Mouse (Mus musculus) brain, embryonic 18.5 days (tissue): ENCODE results near the gene Vwa8.

ENCODE experiments used
- DNase-seq: peaks from one replicate; pipeline ENCODE4 v3.0.0-alpha.2; 2012; ENCODE audit warnings: low read depth, low spot score

The Vwa8 gene

DNA sequence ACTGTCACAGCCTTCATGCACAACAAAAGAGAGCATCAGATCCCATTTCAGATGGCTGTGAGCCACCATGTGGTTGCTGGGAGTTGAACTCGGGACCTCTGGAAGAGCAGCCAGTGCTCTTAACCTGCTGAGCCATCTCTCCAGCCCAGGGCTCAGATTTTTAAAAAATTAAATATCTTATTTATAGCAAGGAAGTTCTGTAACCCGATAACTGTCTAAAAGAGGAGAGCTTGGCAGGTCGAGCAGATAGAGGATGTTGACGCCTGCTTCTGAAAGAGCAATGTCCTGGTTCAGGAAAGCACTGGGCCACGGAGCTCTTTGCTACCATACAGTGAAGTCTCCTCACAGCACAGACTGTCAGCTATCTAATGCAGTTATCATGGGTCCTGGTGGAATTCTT is 237.2 kb downstream of the Vwa8 start:
- no peak for DNase-seq

DNA sequence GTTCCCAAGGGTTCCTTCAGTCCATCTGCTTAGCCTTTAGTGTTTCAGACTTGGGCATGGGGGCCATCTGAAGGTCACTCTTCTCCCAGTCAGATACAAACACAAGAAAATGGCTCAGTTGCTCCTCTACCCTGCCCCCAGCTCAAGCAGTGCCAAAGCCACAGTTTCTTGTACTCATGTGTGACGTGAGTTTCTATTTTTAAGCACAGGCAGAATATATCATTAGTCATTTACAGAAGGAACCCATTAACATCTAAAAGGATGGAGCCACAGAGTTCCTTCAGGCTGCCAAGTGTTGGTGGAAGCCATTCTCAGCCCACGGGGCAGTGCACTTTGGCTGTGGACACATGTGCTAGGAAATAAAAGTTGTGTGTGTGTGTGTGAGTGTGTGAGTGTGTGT is 240.6 kb downstream of the Vwa8 start:
- peak; percentile 24 for DNase-seq

DNA sequence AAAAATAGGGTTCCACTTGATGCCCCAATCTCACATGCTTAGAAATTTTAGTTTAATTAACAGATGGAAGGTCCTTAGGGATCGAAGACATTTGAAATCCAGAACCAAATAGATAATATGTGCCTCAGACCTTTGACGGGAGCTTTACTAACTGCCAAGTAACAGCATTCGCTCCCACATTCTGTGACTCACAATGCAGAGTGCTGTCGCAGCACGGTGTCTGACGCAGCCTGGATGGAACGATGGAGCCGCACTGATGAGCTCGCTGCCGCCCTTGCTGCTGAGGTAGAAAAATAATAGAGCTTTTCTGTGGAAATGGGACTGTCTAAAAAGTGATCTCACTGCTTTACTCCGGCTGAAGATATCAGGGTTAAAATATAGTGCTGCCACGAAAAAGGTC is 248.3 kb downstream of the Vwa8 start:
- DNase-seq = no peak

DNA sequence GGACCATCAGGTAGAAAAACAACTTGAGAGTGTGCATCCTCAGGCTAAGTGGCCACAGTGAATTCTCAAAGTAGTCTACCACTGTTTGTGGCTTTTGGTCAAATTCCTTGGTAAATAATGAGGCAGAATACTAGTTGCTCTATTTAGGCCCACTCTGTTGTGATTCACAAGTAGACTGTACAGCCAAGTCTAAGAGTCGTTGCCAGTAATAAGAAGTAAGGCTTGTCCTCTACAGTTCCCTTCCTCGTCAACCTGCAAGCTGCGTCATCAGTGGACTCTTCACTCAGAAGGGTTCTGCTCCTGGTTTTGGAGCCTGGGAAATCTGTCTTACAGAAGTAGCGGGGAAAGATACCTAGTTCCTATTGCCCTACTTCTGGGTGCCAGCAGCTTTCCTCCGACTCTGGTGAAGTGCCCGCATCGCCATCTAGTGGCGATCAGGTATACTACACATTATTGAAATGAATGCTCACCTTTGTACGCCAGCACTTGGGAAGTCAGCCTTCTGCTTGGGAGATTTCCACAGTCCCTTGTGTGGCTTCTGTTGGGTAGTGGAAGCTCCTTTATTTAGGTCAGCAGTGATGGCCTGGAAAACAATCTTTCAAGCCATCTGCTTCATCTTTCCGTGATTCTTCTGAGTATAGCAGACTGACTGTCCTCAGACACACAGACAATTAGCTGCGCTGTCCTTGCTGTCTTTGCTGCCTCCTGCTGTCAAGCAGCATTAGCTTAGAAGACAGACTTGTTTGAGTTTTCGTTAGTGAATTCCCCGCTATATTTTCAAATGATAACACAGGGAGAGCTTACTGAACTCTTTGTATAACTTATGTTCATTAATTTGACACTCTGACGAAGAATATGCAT is 258.0 kb downstream of the Vwa8 start:
- DNase-seq = peak; percentile 73

DNA sequence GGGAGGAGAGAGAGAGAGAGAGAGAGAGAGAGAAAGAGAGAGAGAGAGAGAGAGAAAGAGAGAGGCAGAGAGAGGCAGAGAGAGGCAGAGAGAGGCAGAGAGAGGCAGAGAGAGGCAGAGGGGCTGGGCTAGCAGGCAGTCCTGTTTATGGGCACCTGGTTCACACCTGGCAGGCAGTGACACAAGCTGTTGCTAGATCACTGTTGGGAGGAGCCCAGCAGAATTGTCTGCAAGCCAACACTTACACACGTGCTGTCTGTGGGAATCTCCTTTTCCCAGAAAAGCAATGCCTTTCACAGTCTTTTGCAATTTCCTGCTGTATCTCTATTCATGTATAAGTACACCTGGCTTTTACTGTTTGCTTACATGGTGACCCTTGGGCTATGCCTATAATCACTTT is 260.5 kb downstream of the Vwa8 start:
- no peak for DNase-seq

DNA sequence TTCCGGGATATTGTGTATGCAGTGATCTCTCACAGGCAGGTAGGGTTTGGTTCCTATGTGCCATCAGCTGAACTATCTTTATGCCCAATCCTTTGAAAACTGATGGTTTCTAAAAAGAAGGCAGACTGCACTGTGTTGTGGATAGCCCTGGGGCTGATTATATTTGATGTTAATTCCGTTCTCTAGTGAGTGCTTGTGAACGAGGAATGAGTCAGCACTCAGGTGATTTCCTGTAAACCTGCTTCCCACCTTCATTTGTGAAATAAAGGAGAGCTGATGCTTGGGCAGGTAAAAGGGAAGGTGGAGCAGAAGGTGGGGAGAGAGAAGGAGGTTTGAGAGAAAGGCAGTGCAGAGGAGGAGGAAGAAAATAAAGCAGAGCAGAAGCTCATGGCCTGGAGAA is 261.2 kb downstream of the Vwa8 start:
- DNase-seq = no peak

DNA sequence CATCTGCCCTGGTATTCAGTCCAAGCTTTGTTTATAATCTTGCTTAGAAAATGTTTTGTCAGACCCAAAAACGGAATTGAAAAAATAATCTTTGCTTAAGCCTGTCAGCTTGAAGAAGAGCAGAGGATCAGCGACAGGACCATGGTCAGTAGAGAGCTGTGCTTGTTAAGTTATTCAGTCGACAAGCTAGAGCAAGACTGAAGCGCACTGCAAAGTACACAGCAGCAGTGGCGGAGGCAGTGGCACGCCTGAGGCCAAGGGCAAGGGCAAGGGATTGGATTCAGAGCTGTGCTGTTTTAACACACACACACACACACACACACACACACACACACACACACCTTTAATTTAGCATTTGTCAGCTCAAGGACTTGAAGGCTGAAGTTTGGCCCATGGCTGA is 263.2 kb downstream of the Vwa8 start:
- no peak for DNase-seq

DNA sequence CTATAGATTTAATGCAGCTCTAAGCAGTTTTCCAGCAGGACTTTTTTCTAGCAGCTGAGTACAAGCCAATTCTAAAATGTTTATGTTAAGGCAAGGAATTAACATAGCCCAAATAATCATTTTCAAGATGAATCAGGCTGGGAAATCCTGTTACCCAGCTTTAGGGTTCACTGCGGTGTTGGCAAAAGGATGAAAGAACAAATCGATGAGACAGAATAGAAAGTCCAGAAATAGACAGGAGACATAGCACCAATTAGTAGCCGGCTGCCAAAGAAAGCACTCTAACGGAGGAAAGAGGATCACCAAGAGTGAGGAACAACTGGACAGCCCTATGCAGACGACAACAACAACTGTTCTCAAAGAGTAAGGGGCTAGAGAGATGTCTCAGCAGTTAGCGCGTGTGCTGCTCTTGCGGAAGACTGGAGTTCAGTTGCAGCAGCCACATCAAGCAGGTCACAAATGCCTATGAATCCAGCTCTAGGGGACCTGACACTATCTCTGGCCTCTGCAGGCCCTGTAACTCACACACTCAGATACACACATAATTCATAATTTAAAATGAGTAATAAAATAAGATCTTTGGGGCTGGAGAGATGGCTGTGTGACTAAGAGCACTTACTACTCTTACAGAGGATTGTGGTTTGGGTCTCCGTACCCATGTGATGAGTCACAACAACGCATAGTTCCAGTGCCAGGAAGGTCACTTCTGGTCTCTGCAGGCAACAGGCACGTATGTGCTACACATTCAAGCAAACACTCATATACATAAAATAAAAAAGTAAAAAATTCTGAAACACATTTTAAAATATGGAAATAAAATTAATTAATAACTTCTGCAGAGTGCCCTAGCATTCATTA is 265.9 kb downstream of the Vwa8 start:
- no peak for DNase-seq

DNA sequence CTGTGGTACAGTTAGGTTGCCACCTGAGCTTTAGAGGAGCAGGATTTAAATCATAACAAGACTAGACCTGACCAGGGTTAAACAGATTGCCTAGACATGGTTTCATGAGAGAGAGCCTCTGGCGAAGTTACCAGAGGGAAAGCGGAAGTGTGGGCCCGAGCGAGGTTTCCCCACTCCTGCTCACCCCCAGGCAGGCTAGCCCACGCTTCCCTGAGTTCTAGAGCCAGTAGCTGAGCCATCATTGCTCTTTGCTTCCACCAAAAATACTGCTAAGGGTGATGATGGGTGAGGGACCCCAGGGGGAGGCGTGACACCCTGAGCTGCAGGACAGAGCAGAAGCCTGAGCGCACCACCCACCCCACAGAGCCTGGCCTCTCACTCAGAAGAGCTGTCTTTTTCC is 269.6 kb downstream of the Vwa8 start:
- DNase-seq = no peak

DNA sequence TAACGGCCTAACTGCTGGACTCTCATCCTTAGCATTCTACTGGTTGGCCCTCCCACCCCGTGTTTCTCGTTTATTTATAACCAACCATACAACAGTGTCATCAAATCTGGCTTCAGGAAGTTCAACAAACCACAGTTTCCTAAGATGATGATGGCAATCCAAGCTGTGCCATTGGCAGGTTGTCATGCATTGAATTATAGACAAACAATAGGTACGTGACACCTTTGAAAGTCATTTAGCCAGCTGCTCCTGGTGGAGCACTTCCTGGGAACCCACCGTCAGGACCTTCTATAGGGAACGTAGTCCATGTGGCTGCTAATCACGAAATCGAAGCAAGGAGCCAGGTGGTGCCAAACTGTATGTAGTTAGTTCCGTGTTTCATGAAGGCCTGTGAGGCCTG is 270.5 kb downstream of the Vwa8 start:
- no peak for DNase-seq

DNA sequence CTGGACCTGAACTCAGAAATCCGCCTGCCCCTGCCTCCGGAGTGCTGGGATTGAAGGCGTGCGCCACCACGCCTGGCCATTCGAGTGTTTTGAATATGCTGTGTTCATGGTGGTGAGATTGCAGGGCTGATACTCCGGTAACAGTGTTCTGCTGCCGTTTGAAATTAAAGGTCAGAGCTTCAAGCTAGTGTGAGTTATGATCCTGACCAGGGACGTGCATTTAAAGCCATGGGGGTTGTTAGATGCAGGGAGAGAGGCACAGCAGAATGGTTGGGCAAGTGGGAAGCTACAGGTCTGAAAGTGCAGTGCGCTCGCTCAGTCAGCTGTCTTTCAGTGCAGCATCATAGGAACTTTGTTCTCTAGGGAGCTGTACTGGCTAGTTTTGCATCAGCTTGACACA is 271.8 kb downstream of the Vwa8 start:
- no peak for DNase-seq

DNA sequence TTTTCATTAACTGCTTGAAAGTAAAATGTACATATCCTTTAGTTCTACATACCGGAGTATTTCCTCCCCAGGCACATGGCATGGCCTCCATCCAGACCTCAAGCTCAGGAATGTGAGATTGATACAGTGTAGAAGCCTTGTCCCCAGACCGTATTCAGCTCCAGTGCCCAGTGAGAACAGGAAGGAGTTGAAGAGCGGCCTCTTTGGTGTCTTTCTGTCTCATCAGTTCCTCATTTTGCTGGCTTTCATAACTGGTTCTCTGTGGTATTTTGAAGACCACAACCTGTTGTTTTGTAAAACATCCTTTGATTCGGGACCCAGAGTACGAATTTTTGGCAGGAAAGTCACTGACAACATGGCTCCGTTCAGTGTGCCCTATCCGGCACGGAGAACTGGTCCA is 274.6 kb downstream of the Vwa8 start:
- no peak for DNase-seq

DNA sequence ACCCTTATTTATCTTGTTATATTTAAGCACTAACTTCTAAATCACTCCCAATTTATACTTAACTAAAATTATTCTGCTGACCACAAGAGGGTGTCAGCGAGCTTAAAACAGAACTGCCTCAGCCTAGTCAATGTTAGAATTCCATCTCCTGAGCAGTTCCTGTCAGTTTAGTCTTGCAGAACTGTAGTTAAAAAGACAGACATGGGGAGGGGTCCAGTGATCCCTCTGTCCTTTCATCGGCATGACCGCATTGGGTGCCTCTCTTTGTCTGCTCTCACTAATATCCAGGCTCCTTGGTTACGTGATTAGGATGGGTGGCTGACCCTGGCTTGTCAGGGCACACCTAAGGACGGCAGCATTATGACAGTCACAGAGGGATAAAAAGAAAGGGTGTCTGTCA is 275.8 kb downstream of the Vwa8 start:
- peak; percentile 24 for DNase-seq

DNA sequence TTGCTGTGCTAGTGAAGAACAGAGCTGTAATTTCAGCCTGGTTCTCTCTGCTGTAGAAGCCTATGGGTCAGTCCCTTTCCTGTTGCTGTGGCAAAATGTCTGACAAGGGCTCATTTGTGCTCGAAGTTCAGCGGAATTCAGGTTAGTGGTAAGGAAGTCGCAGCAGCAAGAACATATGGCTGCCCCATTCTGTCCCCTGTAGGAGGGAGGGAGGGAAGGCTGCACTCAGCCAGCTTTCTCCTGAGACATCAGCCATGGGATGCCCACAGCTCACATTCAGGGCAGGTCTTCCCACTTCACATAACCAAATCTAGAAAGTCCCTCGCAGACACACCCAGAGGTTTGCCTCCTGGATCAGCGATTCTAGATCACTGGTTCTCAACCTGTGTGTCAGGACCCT is 277.3 kb downstream of the Vwa8 start:
- no peak for DNase-seq

DNA sequence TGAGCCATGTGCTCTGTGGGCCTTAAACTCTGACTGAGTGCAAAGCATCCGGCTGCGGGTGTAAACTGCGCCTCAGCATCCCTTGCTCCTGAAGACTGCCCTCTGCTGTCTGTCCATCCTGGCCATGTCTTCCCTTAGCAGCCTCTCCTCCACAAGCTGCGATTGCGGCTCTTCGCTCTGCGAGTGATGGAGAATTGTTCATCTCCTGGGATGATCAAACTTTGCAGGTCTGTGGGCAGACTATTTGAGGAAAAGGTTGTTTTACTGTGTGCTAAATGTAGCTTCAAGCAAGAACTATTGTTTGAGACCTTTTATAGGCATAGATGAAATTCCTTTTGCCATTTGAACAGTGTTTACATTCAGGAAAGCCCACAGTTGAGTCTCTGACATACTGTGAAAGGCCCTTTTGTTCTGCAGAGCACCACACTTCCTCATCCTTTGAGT is 286.1 kb downstream of the Vwa8 start:
- no peak for DNase-seq

DNA sequence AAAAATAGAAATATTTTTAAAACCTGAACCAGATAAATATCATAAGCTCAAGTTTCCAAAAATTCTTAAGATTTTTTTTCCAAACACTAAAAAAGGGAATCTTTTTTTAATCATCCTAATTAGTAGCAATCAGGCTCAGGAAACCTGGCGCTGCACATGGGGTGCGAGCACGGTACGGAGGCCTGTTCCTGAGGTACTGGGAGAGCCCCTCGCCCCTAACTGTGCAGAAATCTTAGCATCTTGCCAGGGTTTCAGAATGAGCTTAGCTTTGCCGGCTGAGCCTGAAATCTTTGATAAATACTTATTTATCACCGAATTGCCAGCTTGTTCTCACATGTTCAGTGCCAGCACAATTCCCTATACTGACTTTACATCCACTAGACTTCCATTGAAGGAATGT is 286.6 kb downstream of the Vwa8 start:
- DNase-seq = no peak

DNA sequence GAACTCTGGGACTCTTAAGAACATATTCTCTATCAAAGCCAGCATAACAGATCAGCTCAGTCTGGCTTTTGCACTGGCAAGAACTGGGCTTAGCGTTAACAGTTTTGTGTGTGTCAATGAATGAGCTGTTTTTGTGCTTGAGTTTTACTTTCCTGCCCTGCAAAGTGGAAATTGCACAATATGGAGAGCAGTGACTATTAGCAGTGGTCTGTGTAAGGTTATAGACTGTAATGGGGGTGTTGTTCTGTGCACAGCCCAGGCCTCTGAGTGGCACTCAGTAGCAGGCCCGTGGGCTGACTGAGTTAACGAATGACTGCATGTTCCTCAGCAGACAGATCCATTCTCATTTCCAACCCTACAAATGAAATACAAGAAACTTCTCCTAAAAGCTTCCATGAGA is 287.7 kb downstream of the Vwa8 start:
- no peak for DNase-seq

DNA sequence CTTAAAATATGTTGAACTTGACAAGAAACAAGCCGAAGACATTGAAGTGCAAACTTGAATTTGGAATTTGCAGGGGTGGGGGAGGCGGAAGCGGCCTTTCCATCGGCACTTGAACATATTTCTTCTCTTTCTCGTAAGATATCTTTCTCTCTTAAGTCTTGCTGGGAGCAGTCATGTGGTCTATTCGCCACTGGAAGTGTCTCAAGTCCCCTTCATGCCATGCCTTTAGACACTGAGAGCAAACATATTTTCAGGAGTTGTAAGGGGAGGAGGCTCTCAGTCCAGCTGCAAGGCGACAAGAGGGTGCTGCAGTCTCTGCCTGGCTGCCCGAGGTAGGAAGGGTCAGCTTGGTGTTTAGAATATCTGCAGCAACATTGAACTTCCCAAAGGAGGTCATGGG is 288.2 kb downstream of the Vwa8 start:
- DNase-seq = no peak

DNA sequence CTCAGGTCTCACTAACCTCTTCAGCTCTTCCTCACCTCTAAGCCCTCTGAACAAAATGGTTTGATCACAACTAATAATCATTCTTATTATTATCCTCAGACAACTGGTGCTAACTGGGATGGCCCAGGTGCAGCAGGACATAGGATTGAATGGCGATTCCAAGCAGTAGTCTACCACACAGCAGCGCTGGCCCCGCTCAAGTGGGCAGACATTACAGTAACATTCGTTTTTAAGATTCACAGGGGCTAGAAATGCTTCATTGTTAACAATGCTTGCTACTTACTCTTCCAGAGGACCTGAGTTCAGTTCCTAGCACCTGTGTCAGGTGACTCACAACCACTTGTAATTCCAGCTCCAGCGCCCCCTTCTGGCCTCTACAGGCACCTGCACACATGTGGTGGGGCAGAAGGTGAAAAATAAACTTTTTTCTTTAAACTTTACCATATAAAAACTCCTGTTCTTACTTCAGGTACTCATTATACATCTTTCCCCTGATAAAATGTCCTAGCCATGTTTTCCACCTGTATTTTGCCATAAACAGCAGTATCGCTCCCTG is 290.3 kb downstream of the Vwa8 start:
- no peak for DNase-seq

DNA sequence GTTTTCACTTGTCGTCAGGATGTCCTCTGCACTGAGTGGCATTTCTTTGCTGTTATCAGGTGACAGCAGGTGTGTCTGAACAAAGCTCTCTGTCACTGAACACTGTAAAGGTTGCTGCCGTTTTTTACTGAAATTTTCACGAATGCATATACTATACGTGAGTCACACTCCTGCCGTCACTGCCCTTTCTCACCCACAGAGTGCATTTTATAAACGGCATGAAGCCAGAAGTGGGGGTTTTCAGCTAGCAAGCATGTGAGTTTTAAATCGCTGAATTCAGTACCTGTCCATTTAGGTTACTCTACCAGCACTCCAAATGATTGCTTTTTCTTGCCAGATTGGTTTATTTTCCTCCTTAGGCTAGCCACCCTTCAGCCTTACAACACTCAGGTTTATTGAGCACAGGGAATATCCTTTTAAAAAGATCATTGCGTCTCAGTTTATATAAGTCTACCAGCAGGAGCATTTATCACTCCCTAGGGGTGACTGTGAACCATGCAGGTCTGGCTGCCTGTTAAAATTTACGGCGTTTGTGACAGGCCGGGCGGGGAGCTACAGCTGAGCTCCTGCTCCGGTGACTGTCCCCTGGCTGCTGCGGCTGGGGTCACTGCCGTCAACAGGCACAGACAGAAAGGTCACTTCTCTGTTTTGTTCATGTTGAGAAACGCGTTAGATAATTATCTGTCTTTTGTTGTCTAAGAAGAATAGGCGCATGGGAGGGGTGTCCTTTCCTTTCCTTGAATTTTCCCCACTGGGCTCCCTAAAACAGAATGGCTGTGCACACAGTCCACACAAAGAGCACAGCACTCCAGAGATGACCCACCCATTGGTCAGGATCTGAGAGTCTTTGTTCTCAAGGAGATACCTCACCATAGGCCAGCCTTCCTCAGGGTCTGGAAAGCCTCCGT is 291.3 kb downstream of the Vwa8 start:
- DNase-seq = no peak

DNA sequence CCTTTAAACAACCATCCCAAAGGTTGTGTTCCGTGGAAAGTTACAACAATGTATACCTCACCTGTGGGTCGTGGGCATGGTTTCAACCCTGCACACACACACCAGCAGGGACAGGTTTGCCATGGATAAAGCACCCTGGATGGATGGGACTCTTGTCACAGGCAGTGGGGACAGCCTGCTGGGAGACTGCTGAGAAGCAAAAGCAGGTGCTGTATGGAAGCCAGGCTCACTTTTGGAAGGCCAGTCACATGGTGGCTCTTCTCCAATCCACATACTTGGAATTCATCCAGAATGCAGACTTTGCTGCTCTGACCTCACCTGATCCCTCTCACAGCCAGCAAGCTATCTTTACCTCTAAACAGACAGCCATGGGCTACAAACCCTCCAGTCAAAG is 292.0 kb downstream of the Vwa8 start:
- no peak for DNase-seq

DNA sequence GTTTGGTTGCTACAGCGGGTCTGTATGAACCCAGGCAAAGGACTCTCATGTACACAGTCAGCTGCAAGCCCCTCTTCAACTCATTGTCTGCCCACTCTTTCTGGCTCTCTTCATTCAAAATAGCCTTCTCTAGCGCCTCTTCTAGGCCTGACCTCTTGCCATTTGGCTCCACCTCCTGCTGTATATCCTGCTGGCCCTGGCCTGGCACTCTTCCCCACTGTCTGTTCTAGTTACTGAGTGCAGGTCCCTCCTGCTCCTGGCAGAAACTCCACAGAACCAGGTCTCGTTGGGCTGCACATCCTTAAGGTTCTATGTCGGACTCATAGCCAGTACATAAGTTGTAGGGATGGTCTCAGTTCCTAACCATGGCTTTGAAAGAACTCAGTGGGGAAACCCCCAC is 293.5 kb downstream of the Vwa8 start:
- no peak for DNase-seq
